Mouse (Mus musculus): ENCODE data around the gene Ank3. TPM values are rescaled to one million over a fixed set of nuclear protein-coding genes. Genes with fewer than 3 reads are reported as not detected.

Ank3 gene
- polyA plus RNA-seq, 1 experiment from 2014 or later = 34.9 TPM

DNA sequence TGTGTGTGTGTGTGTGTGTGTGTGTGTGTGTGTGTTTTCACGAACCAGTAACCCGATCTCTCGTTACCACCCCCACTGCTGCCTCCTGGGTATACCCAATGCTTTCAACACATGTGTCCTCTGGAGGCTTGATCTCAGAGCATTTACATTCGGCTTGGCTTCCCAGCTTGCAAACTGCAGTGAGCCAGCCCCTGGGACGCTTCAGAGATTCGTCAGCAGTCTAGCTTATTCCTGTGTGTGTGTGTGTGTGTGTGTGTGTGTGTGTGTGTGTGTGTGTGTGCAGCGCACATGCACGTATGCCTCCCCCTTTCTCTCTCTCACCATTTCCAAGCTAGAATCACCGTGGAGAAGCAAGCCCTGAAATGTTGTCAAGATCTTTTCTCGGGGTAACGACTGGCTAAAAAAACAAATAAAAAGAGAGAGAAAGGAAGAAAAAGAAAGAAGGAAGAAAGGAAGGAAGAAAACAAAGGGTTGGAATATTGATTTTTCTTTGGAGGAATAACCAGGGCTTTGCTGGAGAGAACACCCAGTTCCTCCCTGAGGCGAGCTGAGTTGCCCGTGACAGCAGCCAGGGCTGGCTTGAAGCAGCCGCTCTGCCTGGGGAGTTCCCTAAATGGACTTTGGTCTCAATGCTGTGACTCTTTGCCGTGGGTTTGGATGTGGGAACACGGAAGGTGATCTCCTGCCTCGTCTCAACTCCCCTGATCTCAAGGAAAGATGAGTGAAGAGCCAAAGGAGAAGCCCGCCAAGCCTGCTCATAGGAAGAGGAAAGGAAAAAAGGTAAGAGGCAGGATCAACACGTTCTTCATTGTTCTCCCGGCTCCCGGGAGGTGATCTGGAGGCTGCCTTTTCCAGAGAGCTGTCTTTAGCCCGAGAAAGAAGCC is 135.2 kb downstream of the Ank3 start:
- 9% methylated on average over 22 of the region's 22 CpGs for WGBS
- peaks cover 48% of the 10 kb centered on the region for H3K4me1 ChIP-seq
- DNase-seq (ENCODE audit: low spot score) = peak; percentile 64
- peak overlapping the region; percentile 55 for H3K4me3 ChIP-seq
- no peaks in the 10 kb centered on the region for H3K36me3 ChIP-seq
- no peaks in the 10 kb centered on the region for H3K9me3 ChIP-seq (replicated peaks)
- peak overlapping the region; percentile 85 for H3K27ac ChIP-seq (replicated peaks)
- no peaks in the 10 kb centered on the region for H3K27me3 ChIP-seq (ENCODE audit: low read depth, poor library complexity, severe bottlenecking)

DNA sequence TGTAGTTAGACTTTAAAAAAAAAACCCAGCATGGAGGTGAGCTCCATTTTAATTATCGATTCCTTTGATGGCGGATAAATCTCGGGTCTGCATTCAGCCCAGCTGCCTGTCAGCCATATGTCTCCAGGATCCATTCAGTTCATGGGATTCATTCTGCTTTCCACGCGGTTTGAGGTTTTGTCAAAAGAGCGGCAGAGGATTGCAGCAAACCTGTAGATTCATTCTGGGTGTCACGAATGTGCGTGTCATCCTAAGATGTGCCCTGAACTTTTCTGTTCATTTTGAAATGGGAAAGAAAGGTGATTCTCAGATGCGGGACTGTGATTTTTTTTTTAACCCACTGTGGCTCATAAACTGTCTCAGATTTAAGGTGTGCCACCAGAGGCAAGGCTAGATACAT is 136.1 kb downstream of the Ank3 start:
- H3K27ac ChIP-seq (replicated peaks) = peak overlapping the region; percentile 59; the same call in 1 of the 2 replicates
- H3K9me3 ChIP-seq (replicated peaks) = no peaks in the 10 kb centered on the region
- no peaks in the 10 kb centered on the region for H3K36me3 ChIP-seq
- WGBS = 60% methylated on average over 9 of the region's 9 CpGs
- no peaks in the 10 kb centered on the region for H3K27me3 ChIP-seq (ENCODE audit: low read depth, poor library complexity, severe bottlenecking)
- DNase-seq (ENCODE audit: low spot score) = peak; percentile 17
- peaks cover 47% of the 10 kb centered on the region for H3K4me1 ChIP-seq
- peak overlapping the region; percentile 55 for H3K4me3 ChIP-seq

DNA sequence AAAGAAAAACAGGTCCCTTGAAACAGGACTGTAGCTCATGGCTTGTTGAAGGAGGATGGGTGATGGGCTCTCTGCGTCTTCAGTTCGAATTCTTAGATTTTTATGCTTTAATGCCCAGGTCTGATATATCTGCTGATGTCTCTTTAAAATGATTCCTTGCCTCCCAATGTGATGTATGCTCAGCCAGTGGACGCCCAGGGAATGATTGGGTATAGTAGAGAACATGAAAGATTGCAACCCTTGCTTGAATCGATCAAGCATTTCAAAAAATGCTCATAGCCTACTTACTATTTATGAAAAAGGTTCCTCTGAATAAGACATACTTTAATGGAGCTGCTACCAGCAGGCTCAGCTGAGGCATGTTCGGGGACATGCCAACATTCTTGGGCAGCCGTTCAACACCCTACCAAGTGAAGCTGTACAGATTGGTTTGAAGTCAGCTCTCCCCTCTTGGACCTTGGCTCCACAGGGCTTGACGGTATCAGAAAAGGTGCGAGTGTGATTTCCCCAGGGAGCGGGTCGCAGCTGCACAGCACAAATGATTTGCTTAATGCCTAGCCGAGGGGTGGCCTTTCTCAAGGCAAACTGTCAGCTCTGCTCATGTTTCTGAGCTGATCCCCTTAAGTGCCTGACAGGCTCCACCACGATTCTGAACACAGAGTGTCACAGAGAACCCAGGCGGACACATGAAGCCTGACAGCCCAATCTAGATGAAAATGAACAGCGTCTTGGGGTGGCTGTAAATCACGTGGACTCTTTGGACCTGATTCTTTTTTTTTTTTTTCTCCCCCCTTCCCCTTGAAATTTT is 136.8 kb downstream of the Ank3 start:
- H3K4me3 ChIP-seq = peak overlapping the region; percentile 55
- no peaks in the 10 kb centered on the region for H3K27me3 ChIP-seq (ENCODE audit: low read depth, poor library complexity, severe bottlenecking)
- no peaks in the 10 kb centered on the region for H3K36me3 ChIP-seq
- peak overlapping the region; percentile 72 for H3K27ac ChIP-seq (replicated peaks)
- peaks cover 47% of the 10 kb centered on the region for H3K4me1 ChIP-seq
- no peaks in the 10 kb centered on the region for H3K9me3 ChIP-seq (replicated peaks)
- WGBS = 60% methylated on average over 15 of the region's 15 CpGs
- peak; percentile 60 for DNase-seq (ENCODE audit: low spot score)

DNA sequence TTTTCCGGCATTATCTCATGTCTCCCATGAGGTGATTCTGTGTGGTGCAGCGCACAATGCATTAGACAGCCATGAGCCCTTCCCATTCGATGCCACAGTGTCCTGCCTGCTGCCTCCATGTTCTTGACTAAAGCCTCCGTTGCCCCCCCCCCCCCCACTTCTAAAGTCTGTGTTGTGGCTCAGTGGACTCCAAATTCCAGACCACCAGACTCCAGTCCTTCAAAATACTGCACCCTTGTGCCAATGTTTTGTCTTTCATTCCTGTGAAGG is 137.3 kb downstream of the Ank3 start:
- Histone ChIP-seq H3K27ac (replicated peaks) (peak overlapping the region; percentile 72), H3K4me3 (peak overlapping the region; percentile 55), H3K27me3 (ENCODE audit: low read depth, poor library complexity, severe bottlenecking) (no peaks in the 10 kb centered on the region), H3K36me3 (no peaks in the 10 kb centered on the region), H3K9me3 (replicated peaks) (no peaks in the 10 kb centered on the region), H3K4me1 (peaks cover 47% of the 10 kb centered on the region)
- WGBS = 61% methylated on average over 4 of the region's 4 CpGs
- DNase-seq (ENCODE audit: low spot score) = no peak

DNA sequence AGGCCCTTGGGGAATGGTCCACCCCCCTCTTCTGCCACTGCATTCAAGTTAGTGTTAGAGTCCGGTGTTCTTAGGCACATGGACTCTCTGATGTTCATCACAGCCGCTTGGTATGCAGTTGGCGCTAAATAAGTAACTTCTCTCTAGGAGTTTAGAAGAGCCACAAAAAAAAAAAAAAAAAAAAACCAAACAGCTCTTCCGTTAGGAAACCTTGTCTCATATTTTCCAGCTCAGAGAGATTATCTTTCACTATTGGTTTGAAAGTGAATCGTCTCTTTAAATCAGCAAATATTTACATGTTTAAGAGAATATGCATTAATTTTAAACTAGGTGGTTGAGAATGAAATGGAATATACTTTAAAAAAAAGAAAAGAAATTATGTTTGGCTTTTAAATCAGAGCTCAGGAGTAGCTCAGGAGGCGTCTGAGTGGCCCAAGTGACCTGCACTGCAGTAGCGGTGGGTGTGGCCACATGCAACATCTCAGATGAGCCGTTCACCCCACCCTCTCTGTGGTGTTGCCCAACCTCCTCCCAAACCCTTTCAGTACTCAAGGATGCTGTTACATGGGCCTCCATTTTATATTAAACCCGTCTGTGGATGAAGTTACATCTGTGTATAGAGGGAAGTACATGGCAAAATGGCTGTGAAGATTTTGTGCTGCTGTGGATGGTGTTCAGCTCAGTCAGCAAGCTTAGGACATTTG is 138.0 kb downstream of the Ank3 start:
- Histone ChIP-seq H3K27me3 (ENCODE audit: low read depth, poor library complexity, severe bottlenecking) (no peaks in the 10 kb centered on the region), H3K4me1 (peaks cover 47% of the 10 kb centered on the region), H3K27ac (replicated peaks) (peak overlapping the region; percentile 72; the same call in 1 of the 2 replicates), H3K9me3 (replicated peaks) (no peaks in the 10 kb centered on the region), H3K4me3 (peak overlapping the region; percentile 55), H3K36me3 (no peaks in the 10 kb centered on the region)
- 80% methylated on average over 9 of the region's 9 CpGs for WGBS
- DNase-seq (ENCODE audit: low spot score) = no peak

DNA sequence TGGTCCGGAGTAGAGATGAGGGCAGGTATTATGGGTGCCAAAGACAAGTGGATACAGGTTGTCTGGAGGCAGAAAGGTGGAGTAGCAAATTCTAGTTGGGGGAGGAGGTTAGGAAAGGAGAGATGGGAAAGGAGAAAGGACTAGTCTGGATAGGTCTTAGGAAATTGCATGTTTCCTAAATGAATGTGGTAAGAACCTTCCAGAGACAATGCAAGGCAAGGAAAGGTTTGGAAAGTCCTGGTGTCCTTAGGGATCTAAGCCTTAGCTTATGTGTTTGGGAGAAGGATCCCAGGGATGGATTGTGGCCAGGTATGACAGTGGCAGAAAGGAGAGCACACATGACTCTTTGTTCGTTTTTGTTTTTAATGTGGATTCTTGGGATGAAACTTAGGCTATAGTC is 139.7 kb downstream of the Ank3 start:
- no peak overlapping the region for H3K4me3 ChIP-seq
- no peak overlapping the region for H3K27ac ChIP-seq (replicated peaks)
- 93% methylated on average over 2 of the region's 2 CpGs for WGBS
- H3K36me3 ChIP-seq = no peaks in the 10 kb centered on the region
- H3K27me3 ChIP-seq (ENCODE audit: low read depth, poor library complexity, severe bottlenecking) = no peaks in the 10 kb centered on the region
- H3K4me1 ChIP-seq = peaks cover 38% of the 10 kb centered on the region
- no peak for DNase-seq (ENCODE audit: low spot score)
- no peaks in the 10 kb centered on the region for H3K9me3 ChIP-seq (replicated peaks)

DNA sequence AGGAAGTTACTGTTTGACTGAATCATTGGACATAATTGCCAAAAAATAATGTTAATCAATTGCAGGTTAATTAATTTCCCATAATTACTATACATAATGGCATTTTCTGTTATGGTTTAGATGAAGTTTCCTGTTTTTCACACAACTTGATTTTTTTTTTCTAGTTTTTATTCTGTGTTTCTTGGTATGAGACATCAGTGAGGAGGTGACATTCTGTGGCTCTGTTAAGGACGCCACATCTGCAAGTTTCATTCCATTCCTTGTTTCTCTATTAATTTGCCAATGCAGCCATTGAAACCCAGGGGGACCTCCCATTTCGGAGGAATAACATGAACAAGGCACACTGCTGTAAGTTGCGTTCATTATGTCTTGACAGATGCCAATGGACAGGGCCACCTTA is 143.9 kb downstream of the Ank3 start:
- no peak for DNase-seq (ENCODE audit: low spot score)

DNA sequence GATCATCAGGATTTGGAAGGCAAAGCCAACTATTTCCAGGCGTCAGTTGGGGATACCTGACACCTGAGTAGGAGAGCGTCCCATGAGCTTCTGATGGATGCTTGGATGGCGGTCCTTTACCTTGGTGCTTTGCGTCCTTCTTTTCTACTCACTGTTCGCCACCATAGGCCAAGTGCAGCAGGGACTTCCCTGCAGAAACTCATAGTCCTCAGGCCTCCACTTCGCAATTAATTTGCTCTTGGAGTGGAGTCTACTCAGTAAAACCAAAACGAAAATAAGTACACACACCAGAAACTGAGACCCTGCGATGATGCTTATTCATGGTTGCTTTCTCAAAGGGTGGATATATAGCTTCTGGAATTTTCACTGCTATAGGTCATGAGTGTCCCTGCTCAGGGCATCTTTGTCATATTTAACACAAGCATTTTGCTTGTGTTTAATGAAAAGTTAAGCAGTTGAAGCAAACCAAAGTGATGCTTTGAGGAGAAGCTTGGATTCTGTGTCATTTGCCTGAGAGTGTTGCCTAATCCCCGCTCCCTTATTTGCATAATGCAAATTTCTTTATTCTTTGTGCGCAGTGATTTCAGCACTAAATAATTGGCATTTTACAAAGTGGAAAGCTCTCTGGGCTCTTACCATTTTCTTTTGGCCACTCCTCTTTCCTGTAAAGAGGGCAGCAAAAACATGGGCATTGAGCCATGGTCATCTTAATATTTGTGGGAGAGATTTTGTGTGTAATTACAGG is 145.5 kb downstream of the Ank3 start:
- H3K4me1 ChIP-seq = no peaks in the 10 kb centered on the region
- no peak for DNase-seq (ENCODE audit: low spot score)
- H3K27me3 ChIP-seq (ENCODE audit: low read depth, poor library complexity, severe bottlenecking) = no peaks in the 10 kb centered on the region
- no peak overlapping the region for H3K4me3 ChIP-seq
- WGBS = 94% methylated on average over 10 of the region's 10 CpGs
- no peak overlapping the region for H3K27ac ChIP-seq (replicated peaks)
- H3K9me3 ChIP-seq (replicated peaks) = no peaks in the 10 kb centered on the region
- H3K36me3 ChIP-seq = no peaks in the 10 kb centered on the region

More for the DNA sequence above, 143.9 kb downstream of the Ank3 start:
- Histone ChIP-seq H3K36me3 (no peaks in the 10 kb centered on the region), H3K4me1 (no peaks in the 10 kb centered on the region; the same call in 1 of the 2 replicates), H3K27ac (replicated peaks) (no peak overlapping the region), H3K27me3 (ENCODE audit: low read depth, poor library complexity, severe bottlenecking) (no peaks in the 10 kb centered on the region), H3K9me3 (replicated peaks) (no peaks in the 10 kb centered on the region), H3K4me3 (no peak overlapping the region)
- 93% methylated on average over 3 of the region's 3 CpGs for WGBS

DNA sequence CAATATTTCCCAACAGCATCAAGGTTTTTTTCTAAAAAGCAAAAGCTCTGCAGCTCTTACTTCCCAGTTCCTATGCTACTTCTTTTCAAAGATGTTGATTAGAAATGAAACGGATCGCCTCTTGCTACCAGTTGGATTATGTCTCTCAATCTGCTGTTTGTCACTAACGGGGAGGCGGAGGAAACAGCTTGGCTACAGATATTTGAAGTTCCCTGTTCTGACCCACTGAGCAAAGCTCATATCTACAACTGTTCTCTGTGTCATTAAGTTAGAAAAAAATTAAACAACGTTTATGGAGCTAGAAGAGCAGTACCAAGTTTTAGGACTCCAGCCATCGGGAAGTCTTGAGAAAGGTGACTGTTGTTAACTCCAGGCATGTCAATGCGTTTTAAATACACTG is 146.1 kb downstream of the Ank3 start:
- Histone ChIP-seq H3K4me3 (no peak overlapping the region), H3K4me1 (no peaks in the 10 kb centered on the region), H3K27me3 (ENCODE audit: low read depth, poor library complexity, severe bottlenecking) (no peaks in the 10 kb centered on the region), H3K27ac (replicated peaks) (no peak overlapping the region), H3K36me3 (no peaks in the 10 kb centered on the region), H3K9me3 (replicated peaks) (no peaks in the 10 kb centered on the region)
- 94% methylated on average over 7 of the region's 7 CpGs for WGBS
- no peak for DNase-seq (ENCODE audit: low spot score)

DNA sequence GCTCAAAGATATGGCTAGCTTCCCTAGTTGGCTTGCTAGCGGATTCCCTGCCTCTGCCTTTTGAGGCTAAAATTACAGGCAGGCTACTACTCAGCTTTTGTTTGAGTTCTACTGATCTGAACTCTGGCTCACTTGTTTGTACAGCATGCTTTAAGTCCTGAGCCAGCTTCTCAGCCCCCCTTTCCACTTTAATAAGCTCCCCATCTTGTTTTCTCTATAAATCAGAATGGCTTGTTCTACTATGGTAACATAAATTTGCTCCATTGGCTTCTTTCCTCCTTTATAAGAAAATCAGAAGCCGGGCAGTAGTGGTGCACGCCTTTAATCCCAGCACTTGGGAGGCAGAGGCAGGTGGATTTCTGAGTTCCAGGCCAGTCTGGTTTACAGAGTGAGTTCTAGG is 147.4 kb downstream of the Ank3 start:
- H3K36me3 ChIP-seq = no peaks in the 10 kb centered on the region
- H3K27ac ChIP-seq (replicated peaks) = no peak overlapping the region
- no peak overlapping the region for H3K4me3 ChIP-seq
- 93% methylated on average over 3 of the region's 3 CpGs for WGBS
- peaks cover 5% of the 10 kb centered on the region for H3K4me1 ChIP-seq
- no peak for DNase-seq (ENCODE audit: low spot score)
- no peaks in the 10 kb centered on the region for H3K27me3 ChIP-seq (ENCODE audit: low read depth, poor library complexity, severe bottlenecking)
- H3K9me3 ChIP-seq (replicated peaks) = no peaks in the 10 kb centered on the region

DNA sequence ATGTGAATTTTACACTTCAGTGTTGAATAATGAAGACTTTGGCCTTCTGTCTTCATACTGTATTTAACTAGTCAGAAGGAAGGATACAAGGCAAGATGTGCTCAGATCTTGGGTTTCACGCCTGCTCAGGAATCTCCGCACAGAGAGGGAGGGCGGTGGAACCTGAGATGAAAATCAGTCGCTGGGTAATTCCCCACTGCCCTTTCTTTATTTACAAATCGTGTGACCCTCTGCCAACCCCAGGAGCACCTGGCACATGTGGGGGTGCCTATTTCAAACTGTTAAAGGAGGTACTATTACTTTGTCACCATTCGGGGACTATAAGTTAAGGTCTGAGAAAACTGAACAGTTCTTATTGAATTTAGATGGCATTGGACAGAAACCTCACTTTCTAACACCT is 148.1 kb downstream of the Ank3 start:
- H3K4me1 ChIP-seq = peaks cover 7% of the 10 kb centered on the region
- H3K9me3 ChIP-seq (replicated peaks) = no peaks in the 10 kb centered on the region
- H3K27me3 ChIP-seq (ENCODE audit: low read depth, poor library complexity, severe bottlenecking) = no peaks in the 10 kb centered on the region
- no peaks in the 10 kb centered on the region for H3K36me3 ChIP-seq
- WGBS = 75% methylated on average over 6 of the region's 6 CpGs
- H3K27ac ChIP-seq (replicated peaks) = no peak overlapping the region
- H3K4me3 ChIP-seq = no peak overlapping the region
- no peak for DNase-seq (ENCODE audit: low spot score)

DNA sequence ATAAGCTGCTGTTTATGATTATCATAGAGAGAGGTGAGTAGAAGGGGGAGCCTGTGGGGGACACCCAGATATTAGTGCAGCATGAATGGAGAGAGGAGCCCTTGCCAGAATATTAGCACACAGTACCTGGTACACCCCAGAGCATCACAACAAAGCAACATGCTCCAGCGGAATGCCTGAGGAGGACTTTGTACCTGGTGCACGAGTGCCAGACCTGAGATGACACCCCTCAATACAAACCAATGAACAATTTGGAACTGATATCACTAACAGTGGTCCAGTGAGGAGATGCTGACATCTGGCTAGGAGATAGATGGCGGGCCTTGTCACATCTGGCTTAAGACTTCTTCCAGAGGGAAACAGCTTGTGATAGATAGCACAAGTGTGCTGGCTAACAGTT is 150.2 kb downstream of the Ank3 start:
- WGBS = 87% methylated on average over 3 of the region's 3 CpGs
- no peaks in the 10 kb centered on the region for H3K9me3 ChIP-seq (replicated peaks)
- DNase-seq (ENCODE audit: low spot score) = no peak
- H3K4me1 ChIP-seq = peaks cover 7% of the 10 kb centered on the region
- H3K27ac ChIP-seq (replicated peaks) = no peak overlapping the region
- no peak overlapping the region for H3K4me3 ChIP-seq
- H3K27me3 ChIP-seq (ENCODE audit: low read depth, poor library complexity, severe bottlenecking) = no peaks in the 10 kb centered on the region
- H3K36me3 ChIP-seq = no peaks in the 10 kb centered on the region

Measured in midbrain, embryonic 10.5 days (tissue).